ENCODE assay signal across 30 mouse cellular contexts in the genomic region with DNA sequence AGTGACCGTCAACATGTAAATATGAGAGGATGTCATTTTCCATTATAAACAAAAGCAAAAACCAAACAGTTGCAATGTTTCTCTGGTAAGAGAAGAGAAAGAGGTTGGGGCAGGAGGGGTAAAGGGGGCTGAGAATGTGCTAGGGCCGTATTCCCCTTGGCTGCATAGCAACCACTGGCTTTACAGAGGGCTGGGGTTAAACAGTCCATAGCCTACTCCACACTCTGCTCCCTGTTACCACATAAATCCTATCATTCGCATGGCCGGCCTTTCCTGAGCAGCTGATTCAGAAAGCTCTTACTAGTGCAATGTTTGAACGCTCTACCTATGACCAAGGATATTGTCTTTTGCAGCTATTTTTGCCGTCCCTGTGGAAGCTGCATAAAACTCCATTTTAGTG.
DNase-seq lines count a peak whose midpoint lies in the region; ATAC-seq lines count a peak whose summit lies in the region.
"Had no signal": no experiment of that assay in that cellular context is flagged by ENCODE, and none has a peak within 500 bp of the region (broad histone marks: within the 10 kb centered on the region; RNA-seq: fewer than 3 reads in every experiment).

No protein-coding gene starts in this region.

- H3K4me1 ChIP-seq in forebrain, embryonic 13.5 days = no peaks in the 10 kb centered on the region
- H3K4me1 ChIP-seq in forebrain, embryonic 12.5 days = no peaks in the 10 kb centered on the region
- no peaks in the 10 kb centered on the region for H3K4me1 ChIP-seq in midbrain, embryonic 11.5 days (ENCODE audit: control insufficient read depth, insufficient read depth, low read length)
- no peaks in the 10 kb centered on the region for H3K4me1 ChIP-seq in midbrain, embryonic 14.5 days (ENCODE audit: control insufficient read depth, insufficient read depth, low read length)
- H3K4me1 ChIP-seq: embryonic facial prominence, embryonic 15.5 days; hindbrain, embryonic 15.5 days; intestine, embryonic 15.5 days; liver, embryonic 12.5 days; megakaryocyte, embryonic 14.5 days; neural tube, embryonic 13.5 days had no signal

- no peak overlapping the region for H3K27ac ChIP-seq in forebrain, embryonic 13.5 days
- H3K27ac ChIP-seq in forebrain, embryonic 12.5 days = no peak overlapping the region
- no peak overlapping the region for H3K27ac ChIP-seq in midbrain, embryonic 11.5 days (ENCODE audit: low read depth, low read length)
- no peak overlapping the region for H3K27ac ChIP-seq in midbrain, embryonic 14.5 days (replicated peaks; ENCODE audit: low read depth, low read length)
- H3K27ac ChIP-seq: embryonic facial prominence, embryonic 15.5 days; hindbrain, embryonic 15.5 days; intestine, embryonic 15.5 days; liver, embryonic 12.5 days; neural tube, embryonic 13.5 days had no signal

- H3K9ac ChIP-seq in forebrain, embryonic 13.5 days = no peak overlapping the region
- H3K9ac ChIP-seq in forebrain, embryonic 12.5 days = no peak overlapping the region
- no peak overlapping the region for H3K9ac ChIP-seq in midbrain, embryonic 11.5 days (ENCODE audit: low read length)
- no peak overlapping the region for H3K9ac ChIP-seq in midbrain, embryonic 14.5 days (replicated peaks; ENCODE audit: low read length)
- H3K9ac ChIP-seq: embryonic facial prominence, embryonic 15.5 days; hindbrain, embryonic 15.5 days; intestine, embryonic 15.5 days; liver, embryonic 12.5 days; liver, postnatal 0 days; neural tube, embryonic 13.5 days had no signal

- no peak overlapping the region for H3K4me3 ChIP-seq in forebrain, embryonic 13.5 days
- no peak overlapping the region for H3K4me3 ChIP-seq in forebrain, embryonic 12.5 days (replicated peaks)
- no peak overlapping the region for H3K4me3 ChIP-seq in midbrain, embryonic 11.5 days (ENCODE audit: low read depth, low read length)
- H3K4me3 ChIP-seq in midbrain, embryonic 14.5 days (replicated peaks; ENCODE audit: low read depth, low read length) = no peak overlapping the region
- H3K4me3 ChIP-seq: embryonic facial prominence, embryonic 15.5 days; hindbrain, embryonic 15.5 days; intestine, embryonic 15.5 days; liver, embryonic 12.5 days; megakaryocyte, embryonic 14.5 days; neural tube, embryonic 13.5 days had no signal

- no peaks in the 10 kb centered on the region for H3K27me3 ChIP-seq in forebrain, embryonic 13.5 days
- no peaks in the 10 kb centered on the region for H3K27me3 ChIP-seq in forebrain, embryonic 12.5 days
- no peaks in the 10 kb centered on the region for H3K27me3 ChIP-seq in midbrain, embryonic 11.5 days (ENCODE audit: control insufficient read depth, insufficient read depth, low read length)
- no peaks in the 10 kb centered on the region for H3K27me3 ChIP-seq in midbrain, embryonic 14.5 days (ENCODE audit: control insufficient read depth, insufficient read depth, low read length)
- H3K27me3 ChIP-seq: CH12.LX; embryonic facial prominence, embryonic 15.5 days; hindbrain, embryonic 15.5 days; intestine, embryonic 15.5 days; liver, embryonic 12.5 days; megakaryocyte, embryonic 14.5 days; neural tube, embryonic 13.5 days had no signal

- no peaks in the 10 kb centered on the region for H3K9me3 ChIP-seq in forebrain, embryonic 13.5 days (replicated peaks)
- H3K9me3 ChIP-seq in forebrain, embryonic 12.5 days = no peaks in the 10 kb centered on the region
- H3K9me3 ChIP-seq in midbrain, embryonic 11.5 days (ENCODE audit: control insufficient read depth, low read length) = no peaks in the 10 kb centered on the region
- no peaks in the 10 kb centered on the region for H3K9me3 ChIP-seq in midbrain, embryonic 14.5 days (ENCODE audit: control insufficient read depth, low read length)
- H3K9me3 ChIP-seq: embryonic facial prominence, embryonic 15.5 days; hindbrain, embryonic 15.5 days; intestine, embryonic 15.5 days; liver, embryonic 12.5 days; megakaryocyte, embryonic 14.5 days; neural tube, embryonic 13.5 days had no signal

- H3K36me3 ChIP-seq in forebrain, embryonic 13.5 days (ENCODE audit: poor library complexity, severe bottlenecking) = no peaks in the 10 kb centered on the region
- H3K36me3 ChIP-seq in forebrain, embryonic 12.5 days (replicated peaks) = no peaks in the 10 kb centered on the region
- H3K36me3 ChIP-seq in midbrain, embryonic 11.5 days (ENCODE audit: control insufficient read depth, insufficient read depth, low read length) = no peaks in the 10 kb centered on the region
- no peaks in the 10 kb centered on the region for H3K36me3 ChIP-seq in midbrain, embryonic 14.5 days (ENCODE audit: control insufficient read depth, insufficient read depth, low read length)
- H3K36me3 ChIP-seq: embryonic facial prominence, embryonic 15.5 days; hindbrain, embryonic 15.5 days; intestine, embryonic 15.5 days; liver, embryonic 12.5 days; neural tube, embryonic 13.5 days had no signal

- WGBS in forebrain, embryonic 13.5 days = 28% methylated on average over 6 of the region's 6 CpGs
- WGBS in forebrain, embryonic 12.5 days = 35% methylated on average over 6 of the region's 6 CpGs
- 62% methylated on average over 6 of the region's 6 CpGs for WGBS in midbrain, embryonic 11.5 days
- 81% methylated on average over 6 of the region's 6 CpGs for WGBS in midbrain, embryonic 14.5 days

- H3K4me2 ChIP-seq in forebrain, embryonic 13.5 days = no peak overlapping the region
- H3K4me2 ChIP-seq in forebrain, embryonic 12.5 days = no peak overlapping the region
- H3K4me2 ChIP-seq in midbrain, embryonic 11.5 days = no peak overlapping the region
- no peak overlapping the region for H3K4me2 ChIP-seq in midbrain, embryonic 14.5 days (ENCODE audit: low read length)
- H3K4me2 ChIP-seq: embryonic facial prominence, embryonic 15.5 days; heart, embryonic 11.5 days; hindbrain, embryonic 15.5 days; intestine, embryonic 15.5 days; liver, embryonic 12.5 days; neural tube, embryonic 13.5 days had no signal

- DNase-seq in embryo, embryonic 11 days = peak; percentile 7
- DNase-seq in embryo, embryonic 10 days (ENCODE audit: low spot score) = no peak
- no peak for DNase-seq in midbrain, embryonic 11.5 days (ENCODE audit: low spot score, missing footprints)
- DNase-seq in midbrain, embryonic 14.5 days = no peak
- DNase-seq: adrenal gland, adult 2 months; adrenal gland, postnatal 36 days; cerebellum, adult 2 months; cerebellum, postnatal 14 days; gastrocnemius, postnatal 25 days; heart, adult 18-20 months; heart, postnatal 4 days; kidney, adult 2 months; kidney, postnatal 10 days; layer of hippocampus, postnatal 36 days; left cerebral cortex, postnatal 4 days; liver, postnatal 0 days; lung, postnatal 36 days; right cerebral cortex, postnatal 14 days had no signal

- peak; percentile 53; the same call in 1 of the 2 replicates for ATAC-seq in forebrain, embryonic 13.5 days
- no peak for ATAC-seq in forebrain, embryonic 12.5 days (ENCODE audit: low FRiP score)
- peak; percentile 80 for ATAC-seq in midbrain, embryonic 11.5 days (ENCODE audit: low FRiP score)
- ATAC-seq in midbrain, embryonic 14.5 days (ENCODE audit: low FRiP score, low TSS enrichment) = no peak
- no peak for ATAC-seq in granulocyte monocyte progenitor cell, adult 5-6 weeks (replicated peaks; ENCODE audit: poor library complexity, severe bottlenecking)
- ATAC-seq: activated CD4-positive, CD25-positive, alpha-beta regulatory T cell, adult 4 months; intestine, embryonic 15.5 days; liver, embryonic 12.5 days; liver, postnatal 0 days had no signal

Comparison
In these comparisons a context has a peak if more than half of its experiments do, and no peak if none do; other contexts are left out.
1. ATAC-seq: peak in forebrain, embryonic 13.5 days (single experiment) and midbrain, embryonic 11.5 days (single experiment); none in forebrain, embryonic 12.5 days (single experiment), midbrain, embryonic 14.5 days (single experiment) and granulocyte monocyte progenitor cell, adult 5-6 weeks (single experiment).